Mouse (Mus musculus) neutrophil, adult 5-6 weeks (primary cell): ENCODE results near the gene Ralgapa1. TPM values are rescaled to one million over a fixed set of nuclear protein-coding genes. Genes with fewer than 3 reads are reported as not detected.
"Not testable (repeated sequence)": the region's sequence is repeated elsewhere in the genome, so short reads cannot be mapped to it uniquely, and the experiment has no call there.

ENCODE experiments used
- ATAC-seq: fragments of 151-379, 151-347 bp; 2 replicates; pipeline ENCODE4 v1.8.0; 2017; ENCODE audit warnings: mild to moderate bottlenecking, moderate TSS enrichment; ENCODE audit not compliant: insufficient number of reproducible peaks, poor library complexity, low FRiP score, severe bottlenecking; ENCODE audit errors: extremely low read depth
- total RNA-seq: library from RNA; stranded (forward); fragments of 200-1000 nt; gene quantifications from 2 replicates; pipeline ENCODE4 v1.2.3, GENCODE M21; 2017

Gene Ralgapa1
- total RNA-seq, 1 experiment from 2014 or later, result 79.3 TPM

- no peak for ATAC-seq
These were observed 210.2 kb downstream of the Ralgapa1 start for GRCm38 (mm10) chr12:55610812-55611211.

- ATAC-seq, result no peak
These were observed 213.1 kb downstream of the Ralgapa1 start for GRCm38 (mm10) chr12:55607902-55608301.

GRCm38 (mm10) chr12:55604411-55604810 lies 216.6 kb downstream of the Ralgapa1 start:
- no peak for ATAC-seq

- ATAC-seq, result no peak
These were observed 220.4 kb downstream of the Ralgapa1 start for GRCm38 (mm10) chr12:55600503-55600994.

GRCm38 (mm10) chr12:55599639-55600502 lies 221.1 kb downstream of the Ralgapa1 start:
- ATAC-seq, result no peak

- no peak for ATAC-seq
These were observed 221.9 kb downstream of the Ralgapa1 start, which contains the start of gene Insm2 for GRCm38 (mm10) chr12:55598887-55599561. Gene Insm2 (plus strand): TSS chr12:55599427.

- no peak for ATAC-seq
These were observed 222.5 kb downstream of the Ralgapa1 start for GRCm38 (mm10) chr12:55598537-55598886.

GRCm38 (mm10) chr12:55586936-55587335 lies 234.0 kb downstream of the Ralgapa1 start:
- not testable (repeated sequence) for ATAC-seq

- no peak for ATAC-seq
These were observed 247.2 kb downstream of the Ralgapa1 start for GRCm38 (mm10) chr12:55573794-55574193.

- ATAC-seq, result no peak
These were observed 247.9 kb downstream of the Ralgapa1 start for GRCm38 (mm10) chr12:55573089-55573488.

- no peak for ATAC-seq
These were observed 249.3 kb downstream of the Ralgapa1 start for GRCm38 (mm10) chr12:55571661-55572060.

GRCm38 (mm10) chr12:55571181-55571580 lies 249.8 kb downstream of the Ralgapa1 start:
- ATAC-seq, result no peak

GRCm38 (mm10) chr12:55570646-55571045 lies 250.3 kb downstream of the Ralgapa1 start:
- ATAC-seq, result no peak

GRCm38 (mm10) chr12:55569676-55570075 lies 251.3 kb downstream of the Ralgapa1 start:
- ATAC-seq, result no peak

GRCm38 (mm10) chr12:55568466-55568865 lies 252.5 kb downstream of the Ralgapa1 start:
- ATAC-seq, result no peak

GRCm38 (mm10) chr12:55566837-55567236 lies 254.1 kb downstream of the Ralgapa1 start:
- ATAC-seq, result no peak

- ATAC-seq, result no peak
These were observed 255.1 kb downstream of the Ralgapa1 start for GRCm38 (mm10) chr12:55565867-55566266.

GRCm38 (mm10) chr12:55565206-55565605 lies 255.8 kb downstream of the Ralgapa1 start, which contains the start of gene Aldoart2:
Gene Aldoart2 (plus strand): TSS chr12:55565239.
- no peak for ATAC-seq

- no peak for ATAC-seq
These were observed 256.6 kb downstream of the Ralgapa1 start for GRCm38 (mm10) chr12:55564187-55564963.
